Mouse (Mus musculus) myocyte (in vitro differentiated cells): ENCODE data around the gene Snorc. TPM values are rescaled to one million over a fixed set of nuclear protein-coding genes. Genes with fewer than 3 reads are reported as not detected.

Source experiments
- H3K27me3 ChIP-seq: one replicate; pipeline ENCODE4 v1.6.1; 2011; ENCODE audit not compliant: control insufficient read depth, insufficient read depth, insufficient read length
- H3K36me3 ChIP-seq: one replicate; pipeline ENCODE4 v1.6.1; 2011; ENCODE audit not compliant: control insufficient read depth, insufficient read depth
- H3K4me2 ChIP-seq: one replicate; pipeline ENCODE4 v1.6.1; 2011; ENCODE audit warnings: low read depth, control low read depth
- H3K4me3 ChIP-seq: one replicate; pipeline ENCODE4 v1.5.1; 2011; ENCODE audit warnings: mild to moderate bottlenecking, control low read depth, moderate library complexity
- H3K79me2 ChIP-seq: one replicate; pipeline ENCODE4 v1.6.1; 2011; ENCODE audit not compliant: control insufficient read depth, insufficient read depth
- H3ac ChIP-seq: one replicate; pipeline ENCODE4 v1.6.1; 2011; ENCODE audit not compliant: control insufficient read depth, insufficient read length
- MAX ChIP-seq: IDR thresholded peaks from one replicate; pipeline ENCODE4 v1.6.1; 2011; ENCODE audit warnings: low read depth, mild to moderate bottlenecking, control low read depth
- MYOG ChIP-seq, 3 experiments: IDR thresholded peaks; one replicate each; pipeline ENCODE4 v1.6.1; 2011; ENCODE audit warnings: control low read depth in 2 of 3, low read depth in 2 of 3, mild to moderate bottlenecking in 2 of 3; ENCODE audit not compliant: insufficient read length in 2 of 3, control insufficient read depth in 1 of 3, insufficient read depth in 1 of 3
- REST ChIP-seq: IDR thresholded peaks from one replicate; pipeline ENCODE4 v1.6.1; 2011; ENCODE audit warnings: mild to moderate bottlenecking, control low read depth, moderate library complexity; ENCODE audit not compliant: insufficient read depth, insufficient read length
- TCF3 ChIP-seq: IDR thresholded peaks from one replicate; pipeline ENCODE4 v1.6.1; 2011; ENCODE audit warnings: low read depth, control low read depth; ENCODE audit not compliant: insufficient read length
- USF1 ChIP-seq: IDR thresholded peaks from one replicate; pipeline ENCODE4 v1.6.1; 2011; ENCODE audit warnings: low read depth, mild to moderate bottlenecking, control low read depth, moderate library complexity
- polyA plus RNA-seq: library from polyadenylated mRNA; unstranded; fragments of >200 nt; fragmentation: generic; extraction: Trizol; gene quantifications from one replicate; pipeline ENCODE4 v1.2.1, GENCODE M21; 2012; ENCODE audit warnings: missing spikeins

Gene Snorc
- polyA plus RNA-seq, 1 experiment: not detected

- H3K79me2 ChIP-seq: no peaks in the 10 kb centered on the region
- no peak overlapping the region for H3K4me2 ChIP-seq
- no peak overlapping the region for H3ac ChIP-seq
- H3K27me3 ChIP-seq: no peaks in the 10 kb centered on the region
- H3K4me3 ChIP-seq: no peak overlapping the region
- TF ChIP-seq USF1 (no peak), REST (no peak), TCF3 (no peak), MAX (no peak), MYOG (IDR thresholded peaks at IDR 0.05; ENCODE audit: control insufficient read depth in 1 of 3, insufficient read depth in 1 of 3, insufficient read length in 2 of 3, low read depth in 2 of 3) (no peak)
- H3K36me3 ChIP-seq: no peaks in the 10 kb centered on the region
These were observed 55.0 kb downstream of the Snorc start for GRCm38 (mm10) chr1:87525041-87525440.

Other genes starting within 250 kb of the Snorc start
- gene Efhd1, start 205.9 kb upstream of the Snorc start, polyA plus RNA-seq: 2.1 TPM
- gene Gigyf2, start 143.3 kb upstream of the Snorc start, polyA plus RNA-seq: 19.0 TPM
- gene Kcnj13, start 75.5 kb upstream of the Snorc start, polyA plus RNA-seq: 0.12 TPM
- gene Neu2, start 39.6 kb downstream of the Snorc start, polyA plus RNA-seq: 1.6 TPM
- gene Ngef, start 103.6 kb downstream of the Snorc start, polyA plus RNA-seq: 5.2 TPM
- gene Inpp5d, start 150.0 kb downstream of the Snorc start, polyA plus RNA-seq: 0.13 TPM